Mouse (Mus musculus) spleen, adult 2 months (tissue): ENCODE measurements around the gene Tpk1. TPM values are rescaled to one million over a fixed set of nuclear protein-coding genes. Genes with fewer than 3 reads are reported as not detected.

Experiments used
- DNase-seq, 2 experiments: peaks; one replicate each; pipeline versions ENCODE4 v3.0.0 to v3.0.0-alpha.2; 2012 to 2021; ENCODE audit warnings: low spot score in 2 of 2, low read depth in 1 of 2
- H3K27ac ChIP-seq: fragments of 200-500 bp; 2 replicates; pipeline ENCODE4 v1.5.1; 2012; ENCODE audit warnings: low read length, inconsistent platforms; ENCODE audit not compliant: insufficient read depth
- H3K27me3 ChIP-seq: fragments of 200-500 bp; 2 replicates; pipeline ENCODE4 v1.6.1; 2012; ENCODE audit warnings: mild to moderate bottlenecking, moderate library complexity, low read length, inconsistent platforms; ENCODE audit not compliant: control insufficient read depth, insufficient read depth
- H3K36me3 ChIP-seq: fragments of 200-500 bp; 2 replicates; pipeline ENCODE4 v1.6.1; 2012; ENCODE audit warnings: mild to moderate bottlenecking, low read length, inconsistent platforms; ENCODE audit not compliant: control insufficient read depth, insufficient read depth
- H3K4me1 ChIP-seq: fragments of 200-500 bp; 2 replicates; pipeline ENCODE4 v1.6.1; 2011; ENCODE audit warnings: inconsistent platforms; ENCODE audit not compliant: control insufficient read depth, insufficient read depth, insufficient read length
- H3K4me3 ChIP-seq: fragments of 200-500 bp; 2 replicates; pipeline ENCODE4 v1.5.1; 2011; ENCODE audit warnings: mild to moderate bottlenecking, inconsistent platforms; ENCODE audit not compliant: insufficient read depth, insufficient read length; ENCODE audit errors: extremely low read depth
- CTCF ChIP-seq: fragments of 200-500 bp; IDR thresholded peaks from 2 replicates; pipeline ENCODE4 v1.5.1; 2011; ENCODE audit warnings: mild to moderate bottlenecking, inconsistent platforms; ENCODE audit not compliant: insufficient read depth, insufficient read length, insufficient replicate concordance; ENCODE audit errors: extremely low read depth
- POLR2A ChIP-seq: fragments of 200-500 bp; IDR thresholded peaks from 2 replicates; pipeline ENCODE4 v1.6.1; 2011; ENCODE audit warnings: low read depth, low read length, inconsistent platforms
- WGBS: fragments of 180-500 bp; shearing (Covaris S2); methylation state at CpG from one replicate; pipeline ENCODE4 v1.1.7; 2018; 5-methylcytosine and 5-hydroxymethylcytosine counted together
- polyA plus RNA-seq: library from polyadenylated mRNA; depleted of rRNA; stranded (reverse); fragments of >200 nt; gene quantifications from 2 replicates; pipeline ENCODE4 v1.2.3, GENCODE M21; 2012

The Tpk1 gene
- polyA plus RNA-seq, 1 experiment: 1.6 TPM

DNA sequence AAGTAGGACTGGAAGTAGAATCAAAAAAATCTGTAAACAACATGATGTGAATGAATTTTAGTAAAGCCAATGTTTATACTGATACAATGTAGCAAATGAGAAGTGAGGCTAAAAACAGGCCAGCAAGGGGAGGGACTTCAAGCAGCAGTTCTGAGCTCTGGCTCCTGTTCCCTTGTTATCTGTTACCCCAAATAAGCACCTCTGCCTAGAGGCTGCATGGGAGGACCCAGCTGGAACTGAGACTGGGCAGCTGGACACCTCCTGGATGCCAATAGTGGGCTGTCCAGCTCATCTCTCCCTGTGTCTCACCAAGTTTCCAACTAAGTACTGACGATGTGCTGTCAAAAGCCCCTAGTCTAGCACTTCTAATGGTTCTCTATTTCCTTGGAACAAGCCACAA, 257.1 kb downstream of the Tpk1 start:
- DNase-seq: no peak
- Histone ChIP-seq H3K36me3 (no peaks in the 10 kb centered on the region), H3K4me3 (no peak overlapping the region), H3K27me3 (no peaks in the 10 kb centered on the region), H3K4me1 (no peaks in the 10 kb centered on the region), H3K27ac (no peak overlapping the region)
- WGBS: 77% methylated on average over 1 of the region's 1 CpGs
- TF ChIP-seq POLR2A: no peak
- no peak for TF ChIP-seq CTCF

DNA sequence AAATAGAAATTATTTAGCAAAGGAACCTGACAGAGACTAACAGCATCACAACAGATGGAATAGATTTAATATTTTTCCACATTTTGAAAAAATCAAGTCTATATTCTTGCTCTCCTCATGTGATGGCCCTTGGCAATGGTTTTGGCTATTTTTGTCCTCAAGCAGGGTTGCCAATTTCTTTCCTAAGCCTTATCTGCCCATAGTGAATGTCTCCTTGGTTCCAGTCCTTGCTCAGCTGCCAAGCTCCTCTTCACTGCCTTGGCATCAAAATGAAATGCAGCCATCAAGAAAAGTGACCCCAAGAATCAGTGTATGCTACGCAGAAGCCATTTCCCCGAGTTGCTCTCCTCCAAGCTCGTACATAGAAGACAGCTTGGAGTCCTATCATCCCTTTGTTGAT, 263.0 kb downstream of the Tpk1 start:
- TF ChIP-seq POLR2A (no peak), CTCF (no peak)
- Histone ChIP-seq H3K4me1 (no peaks in the 10 kb centered on the region), H3K4me3 (no peak overlapping the region), H3K27me3 (no peaks in the 10 kb centered on the region), H3K27ac (no peak overlapping the region), H3K36me3 (no peaks in the 10 kb centered on the region)
- 84% methylated on average over 3 of the region's 3 CpGs for WGBS
- DNase-seq: no peak

DNA sequence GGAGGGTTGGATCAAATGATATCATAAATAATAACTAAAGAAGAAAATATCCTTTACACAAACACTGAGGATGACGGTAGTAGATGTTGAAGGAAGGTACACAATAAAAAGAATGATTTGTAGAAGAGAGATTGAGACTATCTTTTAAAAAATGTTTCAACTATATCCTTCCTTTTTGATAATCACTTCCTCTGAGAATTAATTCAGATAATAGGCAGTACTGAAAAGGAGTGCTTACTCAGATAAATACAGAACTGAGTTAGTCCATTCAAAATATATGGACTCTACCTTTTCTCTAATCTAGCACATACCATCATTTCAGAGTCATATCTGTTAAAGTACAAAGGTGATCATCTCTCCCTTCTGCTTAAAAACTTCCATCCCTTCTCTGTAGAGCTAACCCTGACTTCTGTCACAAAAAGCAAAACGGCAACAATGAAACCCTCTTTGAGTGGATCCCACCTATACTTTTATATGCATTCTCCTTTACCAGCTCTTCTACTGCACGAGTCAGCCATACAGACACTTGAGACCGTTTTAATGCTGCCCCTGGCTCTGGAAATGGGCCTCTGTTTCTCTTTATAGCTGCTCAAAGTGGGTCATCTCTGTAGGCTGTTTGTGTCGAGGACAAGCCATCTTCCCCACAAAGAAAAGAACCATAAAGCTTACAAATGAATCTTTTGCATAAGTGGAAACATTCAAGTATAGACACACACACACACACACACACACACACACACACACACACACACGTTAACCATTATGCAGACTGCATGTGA, 263.7 kb downstream of the Tpk1 start:
- TF ChIP-seq POLR2A (no peak), CTCF (no peak)
- no peaks in the 10 kb centered on the region for H3K4me1 ChIP-seq
- H3K36me3 ChIP-seq: no peaks in the 10 kb centered on the region
- 82% methylated on average over 6 of the region's 6 CpGs for WGBS
- DNase-seq: no peak
- no peak overlapping the region for H3K27ac ChIP-seq
- H3K4me3 ChIP-seq: no peak overlapping the region
- H3K27me3 ChIP-seq: no peaks in the 10 kb centered on the region

GRCm38 (mm10) chr6:43396426-43396825, 269.7 kb downstream of the Tpk1 start:
- Histone ChIP-seq H3K4me1 (no peaks in the 10 kb centered on the region), H3K4me3 (no peak overlapping the region), H3K27me3 (no peaks in the 10 kb centered on the region), H3K36me3 (no peaks in the 10 kb centered on the region), H3K27ac (no peak overlapping the region)
- TF ChIP-seq CTCF (no peak), POLR2A (no peak)
- 95% methylated on average over 1 of the region's 1 CpGs for WGBS
- no peak for DNase-seq

DNA sequence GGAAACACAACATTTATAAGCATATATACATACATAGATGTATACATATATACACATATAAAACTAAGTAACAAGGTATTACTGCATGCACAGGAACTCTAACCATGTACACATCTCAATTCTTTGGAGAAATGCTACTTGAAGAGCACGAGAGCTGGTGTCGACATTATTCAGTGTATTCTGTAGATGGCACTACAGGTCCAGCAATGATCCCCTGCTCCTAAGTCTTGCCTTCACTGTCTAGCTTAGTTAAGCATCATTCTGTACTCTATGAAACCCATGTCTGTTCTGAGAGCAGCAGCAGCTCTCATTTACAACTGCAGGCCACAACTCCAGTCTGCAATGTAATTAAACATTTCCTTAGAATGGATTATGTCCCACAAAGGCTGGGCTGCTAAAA, 270.5 kb downstream of the Tpk1 start:
- H3K4me1 ChIP-seq: no peaks in the 10 kb centered on the region
- TF ChIP-seq CTCF (no peak), POLR2A (no peak)
- no peak for DNase-seq
- no peaks in the 10 kb centered on the region for H3K36me3 ChIP-seq
- WGBS: 81% methylated on average over 2 of the region's 2 CpGs
- H3K27me3 ChIP-seq: no peaks in the 10 kb centered on the region
- no peak overlapping the region for H3K4me3 ChIP-seq
- H3K27ac ChIP-seq: no peak overlapping the region

- H3K4me3 ChIP-seq: no peak overlapping the region
- H3K27ac ChIP-seq: no peak overlapping the region
- H3K27me3 ChIP-seq: no peaks in the 10 kb centered on the region
- DNase-seq: no peak
- WGBS: 75% methylated on average over 1 of the region's 1 CpGs
- no peaks in the 10 kb centered on the region for H3K4me1 ChIP-seq
- TF ChIP-seq POLR2A: no peak
- TF ChIP-seq CTCF: no peak
- no peaks in the 10 kb centered on the region for H3K36me3 ChIP-seq
These were observed 274.7 kb downstream of the Tpk1 start for GRCm38 (mm10) chr6:43391358-43391757.

GRCm38 (mm10) chr6:43387273-43387672, 278.8 kb downstream of the Tpk1 start:
- Histone ChIP-seq H3K27ac (no peak overlapping the region), H3K4me1 (no peaks in the 10 kb centered on the region), H3K36me3 (no peaks in the 10 kb centered on the region), H3K27me3 (no peaks in the 10 kb centered on the region), H3K4me3 (no peak overlapping the region)
- 87% methylated on average over 1 of the region's 1 CpGs for WGBS
- no peak for DNase-seq
- no peak for TF ChIP-seq CTCF
- no peak for TF ChIP-seq POLR2A
